Mouse (Mus musculus): Measurements from ENCODE around the gene Bcl3.

DNA sequence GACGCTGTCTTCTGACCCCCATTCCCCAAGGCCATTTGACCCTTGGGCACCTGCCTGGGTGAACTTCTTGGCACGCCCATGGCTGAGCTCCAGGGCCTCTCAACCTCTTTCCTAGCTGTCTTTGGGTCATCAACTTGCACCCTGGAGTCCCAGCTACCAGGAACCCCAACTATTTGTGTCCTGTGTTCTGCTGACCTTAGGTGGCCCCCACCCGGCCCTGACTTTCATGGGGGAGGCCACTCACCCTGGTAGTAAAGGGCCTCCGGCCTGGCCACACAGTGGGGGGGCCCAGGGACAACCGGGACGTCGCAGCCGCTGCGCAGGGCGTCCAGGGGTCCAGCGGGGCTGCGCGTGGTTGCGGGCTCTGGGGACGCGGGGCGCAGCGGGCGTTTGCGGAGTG is 377 bp downstream of the Bcl3 start:
- TF ChIP-seq CTCF (IDR thresholded peaks at IDR 0.05; ENCODE audit: control insufficient read depth, insufficient read depth, low read length) (no peak), POLR2A (IDR thresholded peaks at IDR 0.05; ENCODE audit: borderline replicate concordance, control insufficient read depth, low read depth, low read length) (no peak)

Data from bone marrow, adult 2 months (tissue).